Mouse (Mus musculus) cerebellum, postnatal 10 days (tissue): ENCODE measurements around the gene Gm3336.
A peak's percentile ranks its signal among the peaks of the same experiment; 100 is the strongest.

Source experiments
- DNase-seq, 2 experiments: peaks; one replicate each; pipeline ENCODE4 v3.0.0; 2021; ENCODE audit warnings: mixed read lengths in 2 of 2

Gm3336 gene

GRCm38 (mm10) chr8:70749097-70749674 is 30.8 kb downstream of the Gm3336 start:
- DNase-seq: no peak

DNA sequence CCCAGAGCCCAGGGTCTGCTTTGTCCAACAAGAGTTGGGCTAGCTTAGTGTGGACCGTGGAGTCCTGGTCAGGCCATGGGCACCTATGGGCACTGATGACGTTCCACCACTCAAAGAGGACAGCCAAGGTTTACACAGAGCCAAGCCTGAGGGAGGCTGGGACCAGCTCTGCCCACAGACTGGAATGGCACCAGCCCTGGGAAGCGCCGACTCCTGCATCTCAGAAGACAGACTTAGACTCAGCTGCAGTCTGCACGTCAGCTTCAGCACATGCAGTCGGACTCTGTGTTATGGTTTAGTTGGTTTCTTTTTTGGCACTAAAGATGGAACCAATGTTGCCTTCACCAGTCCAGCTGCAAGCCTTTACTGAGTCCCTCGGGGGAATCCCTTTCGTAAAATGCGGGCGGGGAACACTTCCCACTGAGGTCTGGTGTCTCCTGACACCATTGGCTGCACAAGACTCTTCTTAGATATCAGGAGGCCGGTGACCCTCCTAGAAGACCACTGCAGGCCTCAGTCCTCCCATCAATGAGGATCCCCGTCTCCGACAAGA is 31.9 kb downstream of the Gm3336 start:
- DNase-seq: peak in 1 of 2 experiments; percentile 3

GRCm38 (mm10) chr8:70752000-70752764 is 33.8 kb downstream of the Gm3336 start:
- DNase-seq: peak; percentile 89 to 93

DNA sequence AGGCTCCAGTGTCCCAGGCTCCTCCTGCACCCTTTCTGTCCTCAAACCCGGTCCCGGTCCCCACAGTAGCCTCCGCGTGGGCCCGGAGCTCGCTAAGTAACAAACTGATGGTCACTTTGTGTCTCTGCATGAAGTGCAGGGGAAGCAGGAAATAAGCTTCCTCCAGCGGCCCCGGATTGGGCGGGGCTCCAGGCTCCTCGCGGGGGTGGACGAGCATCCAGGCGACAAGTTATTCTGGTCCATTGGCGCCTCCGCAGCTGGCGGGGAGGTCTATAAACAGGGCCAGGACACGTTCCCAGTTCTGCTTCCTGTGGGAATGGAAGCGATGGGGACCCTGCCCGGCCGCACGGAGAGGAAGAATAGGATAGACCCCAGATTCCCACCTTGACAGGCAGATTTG is 34.8 kb downstream of the Gm3336 start:
- peak; percentile 69 to 78 for DNase-seq

- peak; percentile 97 to 98 for DNase-seq
Measured at GRCm38 (mm10) chr8:70754043-70754870, 35.9 kb downstream of the Gm3336 start, which contains the start of gene Rab3a. Gene Rab3a, plus strand, starts transcription at chr8:70754679.

DNA sequence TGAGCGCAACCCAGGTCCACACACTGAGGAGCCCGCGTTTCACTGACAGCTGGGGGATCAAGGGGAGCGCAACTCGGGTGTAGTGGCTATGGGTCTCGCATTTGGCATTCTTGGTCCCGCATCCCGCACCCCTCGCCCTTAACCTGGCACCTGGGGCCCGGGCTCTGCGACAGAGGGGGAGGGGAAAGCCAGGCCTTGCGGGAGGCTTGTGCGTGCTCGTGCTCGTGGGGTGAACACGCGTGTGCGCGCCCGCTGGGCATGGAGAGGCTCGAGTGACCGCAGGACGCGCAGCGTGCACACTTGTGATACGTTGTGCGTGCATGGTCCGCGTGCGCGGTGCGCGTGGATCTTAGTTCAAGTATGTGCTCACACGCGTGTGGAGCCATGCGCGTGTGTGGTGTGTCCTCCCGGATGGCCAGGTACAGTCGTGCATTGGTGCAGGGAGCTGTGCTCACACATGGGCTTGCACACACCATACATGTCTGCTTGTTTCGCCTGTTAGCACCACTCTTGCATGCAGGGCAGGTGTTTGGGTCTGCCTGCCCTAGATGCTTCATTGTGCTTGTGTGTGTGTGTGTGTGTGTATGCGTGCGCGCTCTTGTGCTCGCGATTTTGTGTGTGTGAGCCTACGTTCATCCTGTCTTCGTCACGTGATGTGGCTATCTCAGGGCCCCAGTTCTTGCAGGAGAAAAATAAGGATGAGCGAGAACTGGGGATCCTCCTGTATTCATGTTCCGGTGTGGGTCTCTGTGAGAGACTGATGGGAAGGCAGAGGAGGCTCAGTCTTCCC is 36.7 kb downstream of the Gm3336 start:
- peak; percentile 90 to 93 for DNase-seq

DNA sequence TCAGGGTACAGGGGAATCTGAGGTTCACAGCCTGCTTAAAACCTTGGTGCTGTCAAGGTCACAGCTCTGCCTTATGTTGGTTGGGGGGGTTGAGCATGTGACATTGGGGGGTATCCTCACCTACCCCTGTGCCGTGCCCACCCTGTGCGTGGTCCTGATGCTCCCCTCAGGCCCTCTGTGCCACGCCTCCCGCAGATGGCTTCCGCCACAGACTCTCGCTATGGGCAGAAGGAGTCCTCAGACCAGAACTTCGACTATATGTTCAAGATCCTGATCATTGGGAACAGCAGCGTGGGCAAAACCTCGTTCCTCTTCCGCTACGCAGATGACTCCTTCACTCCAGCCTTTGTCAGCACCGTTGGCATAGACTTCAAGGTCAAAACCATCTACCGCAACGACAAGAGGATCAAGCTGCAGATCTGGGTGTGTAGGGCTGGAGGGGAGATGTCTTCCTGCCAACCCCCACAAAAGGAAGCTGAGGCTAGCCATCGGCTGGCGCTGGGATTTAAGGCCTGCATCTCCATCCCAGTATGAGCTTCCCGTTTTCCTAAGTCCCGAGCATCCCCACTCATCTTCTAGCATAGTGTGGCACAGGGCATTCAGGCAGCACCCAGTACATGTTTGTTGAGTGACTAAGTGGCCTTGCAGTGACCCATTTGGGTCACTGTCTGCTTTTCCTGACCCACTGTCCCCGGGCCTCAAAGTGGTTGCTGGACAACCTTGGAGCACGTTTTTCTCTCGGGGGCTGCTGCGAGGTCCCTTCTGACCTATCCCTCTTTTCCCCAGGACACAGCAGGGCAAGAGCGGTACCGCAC is 37.5 kb downstream of the Gm3336 start:
- DNase-seq: peak; percentile 28 to 37

DNA sequence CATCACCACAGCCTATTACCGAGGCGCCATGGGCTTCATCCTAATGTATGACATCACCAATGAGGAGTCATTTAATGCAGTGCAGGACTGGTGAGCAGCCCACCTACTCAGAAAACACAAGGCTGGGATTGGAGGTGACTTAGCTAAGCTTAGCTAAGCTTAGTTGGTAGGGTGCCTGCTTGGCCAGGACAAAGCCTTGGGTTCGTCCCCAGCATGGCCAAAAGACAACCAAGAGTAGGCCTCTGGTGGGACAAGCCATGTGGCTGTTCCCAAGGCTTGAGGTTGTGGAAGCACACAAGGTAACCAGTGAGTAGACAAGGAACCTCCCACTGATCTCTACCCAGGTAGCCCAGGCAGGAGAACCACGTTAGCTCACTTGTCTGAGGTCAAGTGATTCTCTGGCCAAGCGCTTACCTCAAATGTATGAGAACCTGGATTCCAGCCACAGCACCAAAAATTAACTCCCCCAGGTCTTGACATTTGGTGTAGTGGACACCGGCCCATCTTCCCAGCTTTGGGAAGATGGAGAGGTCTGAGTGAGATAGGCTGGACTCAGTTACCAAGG is 38.2 kb downstream of the Gm3336 start:
- DNase-seq: peak; percentile 14 to 23

DNA sequence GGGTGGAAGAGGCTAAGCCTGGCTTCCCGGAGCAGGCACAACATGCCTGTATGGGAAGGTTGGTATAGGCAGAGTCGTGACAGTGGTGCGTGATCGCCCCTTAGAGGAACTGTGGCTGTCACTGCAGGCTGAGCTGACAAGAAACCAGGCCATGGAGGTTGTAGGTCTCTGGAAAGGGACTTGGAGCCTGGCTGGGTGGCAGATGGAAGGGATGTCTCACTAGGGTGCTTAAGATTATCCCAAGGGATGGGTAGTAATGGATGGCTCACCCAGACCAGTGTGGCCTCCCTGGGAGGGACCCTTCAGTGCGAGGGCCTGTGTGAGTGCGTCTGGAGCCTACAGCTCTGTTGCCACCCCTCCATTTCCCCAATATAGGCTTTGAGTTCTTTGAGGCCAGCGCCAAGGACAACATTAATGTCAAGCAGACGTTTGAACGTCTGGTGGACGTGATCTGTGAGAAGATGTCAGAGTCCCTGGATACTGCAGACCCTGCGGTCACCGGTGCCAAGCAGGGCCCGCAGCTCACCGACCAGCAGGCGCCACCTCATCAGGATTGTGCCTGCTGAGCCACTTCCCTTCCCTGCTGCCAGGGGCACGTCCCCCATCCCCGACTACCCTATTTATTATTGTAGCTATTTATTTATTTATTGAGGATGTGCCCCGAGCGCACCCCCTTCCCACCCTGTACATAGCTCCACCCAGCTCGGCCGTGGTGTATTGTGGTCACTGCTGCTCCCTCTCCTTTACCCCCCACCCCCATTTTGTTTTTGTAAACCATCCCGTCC is 39.4 kb downstream of the Gm3336 start:
- DNase-seq: peak; percentile 76

- DNase-seq: peak; percentile 88 to 91
Measured at GRCm38 (mm10) chr8:70758308-70758615, 39.9 kb downstream of the Gm3336 start.

DNA sequence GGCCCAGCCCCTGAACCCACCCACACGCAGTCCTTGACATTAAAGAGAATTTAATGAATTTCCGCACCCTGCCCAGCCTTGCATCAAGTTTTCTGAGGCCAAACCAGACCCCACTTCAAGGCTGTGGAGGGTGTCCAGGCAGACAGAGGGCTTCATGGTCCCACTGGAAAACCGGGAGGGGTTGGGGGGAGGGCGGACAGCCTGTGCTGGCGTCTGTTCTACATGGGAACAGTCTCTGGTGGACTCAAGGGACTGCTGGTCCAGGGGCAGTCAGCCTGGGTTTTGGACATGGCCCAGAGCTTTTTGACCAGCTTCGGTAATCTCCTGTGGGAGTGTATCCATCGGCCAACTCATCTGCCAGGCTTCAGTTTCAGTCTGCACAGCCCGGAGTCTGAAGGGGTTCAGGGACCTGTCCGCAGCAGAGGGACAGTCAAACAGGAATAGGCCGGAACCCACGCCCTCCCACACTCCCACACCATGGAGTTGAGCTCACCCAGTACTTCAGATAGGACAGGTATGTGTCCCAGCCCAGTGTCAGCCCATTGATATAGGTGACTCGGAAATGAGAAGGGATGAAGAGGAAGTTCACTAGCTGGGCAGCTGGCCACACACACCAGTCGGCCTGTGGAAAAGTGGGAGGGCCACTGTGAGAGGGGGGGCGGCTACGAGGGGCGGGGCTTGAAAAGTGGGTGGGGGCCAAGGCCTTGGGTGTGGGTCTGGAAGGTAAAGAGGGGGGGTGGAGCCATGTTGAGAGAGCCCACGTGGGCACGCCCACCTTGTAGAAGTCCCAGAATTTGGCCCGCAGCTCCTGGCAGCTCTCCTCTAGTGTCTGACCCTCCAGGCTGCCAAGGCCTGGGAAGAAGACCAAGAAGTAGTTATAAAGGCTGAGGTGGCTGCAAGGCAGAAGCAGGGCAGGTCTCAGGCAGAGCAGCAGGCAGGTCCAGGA is 40.5 kb downstream of the Gm3336 start:
- DNase-seq: peak; percentile 86 to 92

DNA sequence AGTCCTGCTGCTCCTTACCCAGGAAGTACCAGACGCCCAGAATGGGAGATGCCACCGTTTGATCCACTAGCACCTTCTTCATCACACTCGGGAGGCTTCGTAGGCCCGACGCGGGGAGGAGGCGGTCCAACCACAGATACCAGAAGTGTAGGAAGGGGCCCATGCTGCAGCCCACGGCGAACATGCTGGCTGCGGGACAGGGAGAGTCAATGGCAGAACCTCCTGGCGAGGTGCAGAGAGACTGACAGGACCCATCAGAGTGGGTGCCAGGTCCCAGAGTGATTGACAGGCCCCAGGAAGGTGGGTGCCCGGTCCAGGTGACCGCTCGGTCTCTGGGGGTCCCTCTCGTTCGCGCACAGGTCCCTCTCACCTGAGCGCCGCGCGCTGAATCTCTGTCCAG is 42.0 kb downstream of the Gm3336 start:
- DNase-seq: no peak

GRCm38 (mm10) chr8:70760775-70761406 is 42.5 kb downstream of the Gm3336 start, which contains the start of gene Mpv17l2:
Gene Mpv17l2, minus strand, starts transcription at chr8:70760946.
- DNase-seq: peak; percentile 96 to 97

- DNase-seq: peak in 1 of 2 experiments; percentile 16
Measured at GRCm38 (mm10) chr8:70762118-70762517, 43.8 kb downstream of the Gm3336 start.

DNA sequence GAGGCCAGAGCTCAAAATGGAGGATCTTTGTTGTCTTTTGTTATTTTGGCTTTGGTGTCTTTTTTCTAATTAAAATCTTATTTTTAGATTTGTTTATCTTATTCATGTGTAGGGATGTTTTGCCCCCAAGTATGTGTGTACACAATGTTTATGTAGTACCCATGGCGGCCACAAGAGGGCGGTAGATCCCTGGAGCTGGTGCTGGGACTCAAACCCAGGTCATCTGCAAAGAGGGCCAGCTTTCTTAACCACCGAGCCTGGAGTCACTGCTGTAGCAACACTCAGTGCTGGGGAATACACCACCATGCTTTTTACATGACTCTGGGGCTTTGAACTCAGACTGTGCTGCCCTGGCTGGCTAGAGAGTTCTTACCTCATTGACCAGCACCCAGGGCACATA is 45.0 kb downstream of the Gm3336 start:
- peak; percentile 85 to 88 for DNase-seq

- DNase-seq: no peak
Measured at GRCm38 (mm10) chr8:70764026-70764425, 45.7 kb downstream of the Gm3336 start.

DNA sequence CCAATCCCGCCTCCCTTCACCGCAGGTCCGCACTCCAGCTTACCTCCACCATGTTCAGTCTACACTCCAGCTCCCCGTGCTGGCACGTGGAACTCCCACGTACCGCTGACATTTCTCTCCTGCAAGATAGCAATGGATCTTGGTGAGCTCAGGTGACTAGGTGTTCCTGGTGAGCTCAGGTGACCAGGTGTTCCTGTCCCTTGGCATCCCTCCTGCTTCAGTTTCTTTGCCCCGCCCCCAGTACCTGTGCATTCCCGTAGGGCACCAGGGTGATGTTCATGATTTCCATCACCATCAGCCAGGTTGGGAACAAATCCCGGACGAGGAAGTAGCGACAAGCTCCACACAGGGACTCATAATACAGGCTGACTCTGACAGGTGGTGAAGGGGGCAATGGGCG is 46.3 kb downstream of the Gm3336 start:
- peak in 1 of 2 experiments; percentile 38 for DNase-seq

DNA sequence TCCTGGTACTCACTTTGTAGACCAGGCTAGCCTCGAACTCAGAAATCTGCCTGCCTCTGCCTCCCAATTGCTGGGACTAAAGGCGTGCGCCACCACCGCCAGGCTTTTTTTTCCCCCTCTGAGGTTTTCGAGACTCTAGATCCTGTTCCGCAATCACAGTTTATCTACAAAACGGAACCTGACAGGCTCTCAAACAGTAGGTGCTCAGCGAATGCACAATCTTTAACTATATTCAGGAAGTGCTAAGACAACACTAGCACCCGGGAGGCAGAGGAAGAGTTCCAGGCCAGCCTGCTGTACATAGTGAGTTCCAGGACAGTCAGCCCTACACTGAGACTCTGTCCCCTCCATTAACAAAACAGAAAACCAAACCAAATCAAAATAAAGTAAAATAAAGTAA is 47.0 kb downstream of the Gm3336 start:
- no peak for DNase-seq
